Mouse (Mus musculus): ENCODE data around the gene Hirip3. TPM values are rescaled to one million over a fixed set of nuclear protein-coding genes. Genes with fewer than 3 reads are reported as not detected.

Hirip3 gene
- polyA plus RNA-seq, 1 experiment from 2014 or later, result 28.5 TPM

Other genes starting within 250 kb of the Hirip3 start
- 156 and 197 TPM in 2 replicates for gene Nupr1, start 231.1 kb upstream of the Hirip3 start, polyA plus RNA-seq (2015; fragmentation: Nextera tagmentation; extraction: Ambion mirVana)
- gene Sgf29, start 212.7 kb upstream of the Hirip3 start, polyA plus RNA-seq (2015; fragmentation: Nextera tagmentation; extraction: Ambion mirVana), result 43.5 and 53.8 TPM in 2 replicates
- 7.1 and 9.7 TPM in 2 replicates for gene Sult1a1, start 185.5 kb upstream of the Hirip3 start, polyA plus RNA-seq (2015; fragmentation: Nextera tagmentation; extraction: Ambion mirVana)
- 105 and 114 TPM in 2 replicates for gene Bola2, start 166.6 kb upstream of the Hirip3 start, polyA plus RNA-seq (2015; fragmentation: Nextera tagmentation; extraction: Ambion mirVana)
- 7.9 and 9.6 TPM in 2 replicates for gene Slx1b, start 166.2 kb upstream of the Hirip3 start, polyA plus RNA-seq (2015; fragmentation: Nextera tagmentation; extraction: Ambion mirVana)
- gene Coro1a, start 154.2 kb upstream of the Hirip3 start, polyA plus RNA-seq (2015; fragmentation: Nextera tagmentation; extraction: Ambion mirVana), result 50.1 and 51.9 TPM in 2 replicates
- 99.9 TPM in 2 replicates for gene Mapk3, start 102.4 kb upstream of the Hirip3 start, polyA plus RNA-seq (2015; fragmentation: Nextera tagmentation; extraction: Ambion mirVana)
- gene Gdpd3, start 95.6 kb upstream of the Hirip3 start, polyA plus RNA-seq (2015; fragmentation: Nextera tagmentation; extraction: Ambion mirVana), result 3.1 and 3.3 TPM in 2 replicates
- 81.9 and 93.0 TPM in 2 replicates for gene Ypel3, start 85.0 kb upstream of the Hirip3 start, polyA plus RNA-seq (2015; fragmentation: Nextera tagmentation; extraction: Ambion mirVana)
- gene Tbx6, start 80.5 kb upstream of the Hirip3 start, polyA plus RNA-seq (2015; fragmentation: Nextera tagmentation; extraction: Ambion mirVana), result 0.46 and 0.66 TPM in 2 replicates
- 237 and 240 TPM in 2 replicates for gene Ppp4c, start 69.5 kb upstream of the Hirip3 start, polyA plus RNA-seq (2015; fragmentation: Nextera tagmentation; extraction: Ambion mirVana)
- 0.73 and 0.74 TPM in 2 replicates for gene Fam57b, start 64.3 kb upstream of the Hirip3 start, polyA plus RNA-seq (2015; fragmentation: Nextera tagmentation; extraction: Ambion mirVana)
- not detected in 2 replicates for gene 4930451I11Rik, start 30.3 kb upstream of the Hirip3 start, polyA plus RNA-seq (2015; fragmentation: Nextera tagmentation; extraction: Ambion mirVana)
- 0.62 and 0.74 TPM in 2 replicates for gene Doc2a, start 14.6 kb upstream of the Hirip3 start, polyA plus RNA-seq (2015; fragmentation: Nextera tagmentation; extraction: Ambion mirVana)
- 60.1 and 68.3 TPM in 2 replicates for gene Ino80e, start 405 bp downstream of the Hirip3 start, polyA plus RNA-seq (2015; fragmentation: Nextera tagmentation; extraction: Ambion mirVana)
- gene Taok2, start 22.7 kb downstream of the Hirip3 start, polyA plus RNA-seq (2015; fragmentation: Nextera tagmentation; extraction: Ambion mirVana), result 38.3 and 40.1 TPM in 2 replicates
- gene Tmem219, start 60.9 kb downstream of the Hirip3 start, polyA plus RNA-seq (2015; fragmentation: Nextera tagmentation; extraction: Ambion mirVana), result 32.0 and 33.4 TPM in 2 replicates
- 15.0 and 15.1 TPM in 2 replicates for gene Kctd13, start 66.9 kb downstream of the Hirip3 start, polyA plus RNA-seq (2015; fragmentation: Nextera tagmentation; extraction: Ambion mirVana)
- gene Asphd1, start 87.6 kb downstream of the Hirip3 start, polyA plus RNA-seq (2015; fragmentation: Nextera tagmentation; extraction: Ambion mirVana), result 0.37 and 0.44 TPM in 2 replicates
- 1.5 and 2.3 TPM in 2 replicates for gene Sez6l2, start 88.6 kb downstream of the Hirip3 start, polyA plus RNA-seq (2015; fragmentation: Nextera tagmentation; extraction: Ambion mirVana)
- gene Cdipt, start 113.9 kb downstream of the Hirip3 start, polyA plus RNA-seq (2015; fragmentation: Nextera tagmentation; extraction: Ambion mirVana), result 113 and 119 TPM in 2 replicates
- 2.1 and 2.4 TPM in 2 replicates for gene Cdiptos, start 114.1 kb downstream of the Hirip3 start, polyA plus RNA-seq (2015; fragmentation: Nextera tagmentation; extraction: Ambion mirVana)
- gene Mvp, start 152.6 kb downstream of the Hirip3 start, polyA plus RNA-seq (2015; fragmentation: Nextera tagmentation; extraction: Ambion mirVana), result 27.2 and 29.1 TPM in 2 replicates
- gene Pagr1b, start 154.5 kb downstream of the Hirip3 start, polyA plus RNA-seq (2015; fragmentation: Nextera tagmentation; extraction: Ambion mirVana), result 1.0 TPM in 1 of 2 replicates, not detected in the other
- gene Pagr1a, start 155.4 kb downstream of the Hirip3 start, polyA plus RNA-seq (2015; fragmentation: Nextera tagmentation; extraction: Ambion mirVana), result 33.1 and 62.5 TPM in 2 replicates
- 25.0 and 63.8 TPM in 2 replicates for gene Gm42742, start 159.1 kb downstream of the Hirip3 start, polyA plus RNA-seq (2015; fragmentation: Nextera tagmentation; extraction: Ambion mirVana)
- 5.9 and 8.1 TPM in 2 replicates for gene Prrt2, start 159.2 kb downstream of the Hirip3 start, polyA plus RNA-seq (2015; fragmentation: Nextera tagmentation; extraction: Ambion mirVana)
- gene Maz, start 165.1 kb downstream of the Hirip3 start, polyA plus RNA-seq (2015; fragmentation: Nextera tagmentation; extraction: Ambion mirVana), result 67.7 and 69.7 TPM in 2 replicates
- 93.5 and 101 TPM in 2 replicates for gene Kif22, start 180.5 kb downstream of the Hirip3 start, polyA plus RNA-seq (2015; fragmentation: Nextera tagmentation; extraction: Ambion mirVana)
- gene Zg16, start 225.4 kb downstream of the Hirip3 start, polyA plus RNA-seq (2015; fragmentation: Nextera tagmentation; extraction: Ambion mirVana), result 14.5 and 34.1 TPM in 2 replicates
- gene AI467606, start 229.4 kb downstream of the Hirip3 start, polyA plus RNA-seq (2015; fragmentation: Nextera tagmentation; extraction: Ambion mirVana), result 4.7 and 5.0 TPM in 2 replicates